Mouse (Mus musculus): ENCODE results near the gene Arfgef2.

Gene Arfgef2

DNA sequence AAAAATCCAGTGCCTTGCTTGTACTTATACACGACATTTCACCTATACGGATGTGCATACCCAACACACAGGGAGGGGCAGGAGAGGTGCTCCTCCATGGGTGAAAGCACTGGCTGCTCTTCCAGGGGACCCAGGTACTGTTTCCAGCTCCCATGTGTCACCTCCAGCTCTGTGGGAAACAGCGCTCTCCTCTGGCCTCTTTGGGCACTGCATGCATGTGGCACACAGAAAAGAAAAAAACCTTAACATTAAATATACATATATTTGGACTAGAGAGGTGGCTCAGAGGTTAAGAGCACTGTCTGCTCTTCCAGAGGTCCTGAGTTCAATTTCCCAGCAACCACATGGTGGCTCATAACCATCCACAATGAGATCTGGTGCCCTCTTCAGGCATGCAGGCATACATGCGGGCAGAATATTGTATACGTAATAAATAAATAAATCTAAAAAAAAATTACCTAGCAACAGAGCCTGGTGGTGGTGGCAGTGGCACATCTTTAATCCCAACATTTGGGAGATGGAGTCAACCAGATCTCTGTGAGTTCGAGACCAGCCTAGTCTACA is 98.4 kb downstream of the Arfgef2 start:
- no peak for DNase-seq (ENCODE audit: extremely low read depth, low read depth)

DNA sequence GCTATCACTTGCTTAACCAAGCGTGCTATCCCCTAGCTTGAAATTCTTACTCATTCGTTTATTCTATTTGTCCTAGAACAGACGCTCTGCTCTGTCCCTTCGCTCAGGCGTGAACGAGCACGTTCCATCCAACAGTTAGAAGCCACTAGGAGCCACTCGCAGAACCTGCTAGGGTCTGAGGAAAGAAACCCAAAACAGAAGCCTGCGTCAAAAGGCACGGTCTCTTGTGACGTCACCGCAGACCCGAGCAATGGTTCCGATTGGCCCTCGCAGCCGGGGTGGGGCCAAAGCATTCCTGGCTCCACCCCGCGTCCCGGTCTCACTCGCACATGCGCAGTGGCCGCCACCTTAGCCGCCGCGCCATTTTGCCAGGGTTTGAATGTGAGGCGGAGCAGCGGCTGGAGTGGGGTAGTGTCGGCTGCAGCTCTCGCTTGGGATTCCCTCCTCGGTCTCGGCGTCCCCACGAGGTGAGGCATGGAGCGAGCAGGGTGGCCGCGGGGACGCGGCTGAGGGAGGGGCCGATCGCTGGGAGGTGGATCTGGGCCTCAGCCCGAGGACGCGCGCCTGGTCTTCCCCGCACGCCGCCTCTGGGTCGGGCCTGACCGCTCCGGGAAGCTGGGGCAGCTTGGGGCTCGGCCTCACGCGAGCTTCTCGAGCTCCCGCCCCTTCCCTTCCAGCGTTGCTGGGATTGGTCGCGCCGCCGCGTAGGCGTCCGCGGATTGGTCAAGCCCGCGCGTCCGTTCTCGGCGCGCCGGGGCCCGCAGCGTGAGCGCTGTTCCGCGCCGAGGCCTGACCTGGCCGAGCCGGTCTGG is 100.5 kb downstream of the Arfgef2 start, which contains the start of gene Cse1l:
Cse1l (plus strand) TSS at position 330 of the 812 bp plus-strand sequence.
- DNase-seq (ENCODE audit: extremely low read depth, low read depth): peak; percentile 83

DNA sequence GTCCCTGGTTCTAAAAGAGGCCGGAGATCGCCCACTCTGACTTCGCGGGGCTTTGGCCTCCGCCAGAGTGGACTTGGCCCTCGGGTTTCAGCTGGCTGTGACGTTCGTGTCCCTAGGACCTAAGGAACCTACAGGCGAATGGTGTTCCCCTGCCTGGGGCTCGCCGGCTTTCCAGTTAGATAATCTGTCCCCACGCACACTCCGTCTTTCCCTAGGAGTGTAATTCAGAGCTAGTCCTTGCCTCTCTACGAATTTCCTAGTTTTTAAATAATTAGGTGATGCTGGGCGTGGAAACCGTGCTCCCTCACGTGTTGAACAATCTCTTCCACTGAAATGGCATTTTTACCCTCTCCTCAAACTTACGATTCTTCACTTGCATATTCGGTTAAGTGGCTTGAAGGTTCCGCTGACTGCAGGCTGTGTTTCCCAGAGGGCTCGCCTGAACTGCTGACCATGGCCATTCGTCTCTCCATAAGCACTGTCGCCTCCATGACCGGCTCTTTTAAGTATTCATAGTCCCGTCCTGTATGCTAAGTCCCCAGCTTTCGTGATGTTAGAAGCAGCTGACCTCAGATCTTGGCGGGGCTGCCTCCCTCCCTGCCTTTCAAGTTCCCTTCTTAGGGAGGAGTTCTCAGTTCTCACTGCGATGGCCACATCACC is 101.3 kb downstream of the Arfgef2 start:
- peak; percentile 39 for DNase-seq (ENCODE audit: extremely low read depth, low read depth)

DNA sequence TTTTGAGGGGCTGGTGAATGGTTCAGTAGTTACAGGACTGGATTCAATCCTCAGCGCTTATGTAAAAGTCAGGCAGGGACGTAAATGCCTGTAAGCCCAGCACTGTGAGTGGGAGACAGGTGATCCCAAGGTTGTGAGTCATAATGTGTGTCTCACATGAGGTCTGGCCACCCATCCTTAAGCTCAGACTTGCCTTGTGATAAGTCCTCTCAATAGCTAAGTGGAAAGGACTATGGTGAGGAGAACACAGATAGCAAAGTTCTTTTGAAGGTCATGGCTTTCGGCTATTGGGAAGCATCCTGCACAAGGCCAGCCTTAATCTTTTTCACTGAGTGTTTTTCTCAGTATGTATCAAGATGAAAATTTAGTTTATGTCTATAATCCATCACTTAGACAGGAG is 104.3 kb downstream of the Arfgef2 start:
- no peak for DNase-seq (ENCODE audit: extremely low read depth, low read depth)

DNA sequence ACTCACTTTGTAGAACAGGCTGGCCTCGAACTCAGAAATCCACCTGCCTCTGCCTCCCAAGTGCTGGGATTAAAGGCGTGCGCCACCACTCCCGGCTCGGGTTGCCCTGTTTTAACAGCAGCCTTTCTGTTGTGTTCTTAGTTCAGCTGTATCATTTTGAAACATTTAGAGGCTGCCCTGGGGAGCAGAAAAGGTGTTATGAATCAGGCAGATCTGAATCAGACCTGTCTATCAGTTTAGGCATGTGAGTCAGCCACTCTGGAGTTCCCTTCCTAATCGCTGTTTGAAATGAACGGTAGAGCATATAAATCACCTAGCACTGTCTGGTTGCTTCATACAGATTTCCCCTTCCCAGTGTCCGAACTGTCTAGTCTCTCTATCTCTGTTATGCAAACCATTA is 105.1 kb downstream of the Arfgef2 start:
- DNase-seq (ENCODE audit: extremely low read depth, low read depth): no peak

DNA sequence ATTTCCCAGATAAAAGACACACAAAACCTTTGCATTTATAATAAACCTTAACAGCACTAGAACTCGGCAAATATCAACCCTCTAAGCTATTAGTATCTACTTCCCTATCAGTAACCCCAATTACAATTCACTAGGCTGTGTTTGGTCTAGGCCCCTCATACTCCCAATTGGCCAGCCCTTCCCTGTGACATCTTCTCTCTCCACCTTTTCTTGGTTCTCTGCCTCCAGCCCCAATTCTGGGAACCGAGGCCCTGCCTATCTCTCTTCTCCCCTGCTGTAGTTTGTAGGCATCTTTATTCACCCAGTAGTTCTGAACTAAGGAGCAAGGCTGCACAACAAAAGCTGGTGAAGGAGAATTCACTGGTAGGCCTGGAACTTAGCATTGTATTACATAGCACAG is 118.6 kb downstream of the Arfgef2 start:
- no peak for DNase-seq (ENCODE audit: extremely low read depth, low read depth)

- no peak for DNase-seq (ENCODE audit: extremely low read depth, low read depth)
These were observed 128.6 kb downstream of the Arfgef2 start for GRCm38 (mm10) chr2:166933943-166934342.

- no peak for DNase-seq (ENCODE audit: extremely low read depth, low read depth)
These were observed 129.0 kb downstream of the Arfgef2 start for GRCm38 (mm10) chr2:166934416-166934815.

GRCm38 (mm10) chr2:166935582-166935981 is 130.2 kb downstream of the Arfgef2 start:
- DNase-seq (ENCODE audit: extremely low read depth, low read depth): no peak

DNA sequence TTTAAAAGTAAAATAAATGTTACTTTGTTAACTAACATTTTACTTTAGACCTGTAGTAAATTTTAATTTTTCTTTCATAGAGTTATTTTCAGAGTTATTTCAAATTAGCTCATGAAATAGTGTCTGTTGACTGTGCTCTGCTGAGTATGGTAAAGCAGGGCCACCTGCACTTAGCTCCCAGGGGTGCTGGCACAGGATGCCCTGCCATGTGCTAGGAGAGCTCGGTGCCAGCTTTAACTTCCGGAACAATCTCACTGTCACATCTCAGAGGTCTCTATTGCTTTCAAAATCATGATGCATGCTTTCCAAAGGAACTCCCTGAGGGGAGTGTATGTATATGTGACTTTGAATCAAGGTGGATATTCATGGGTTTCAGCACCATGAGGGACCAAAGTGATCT is 130.8 kb downstream of the Arfgef2 start:
- no peak for DNase-seq (ENCODE audit: extremely low read depth, low read depth)

GRCm38 (mm10) chr2:166943146-166943545 is 137.8 kb downstream of the Arfgef2 start:
- no peak for DNase-seq (ENCODE audit: extremely low read depth, low read depth)

- no peak for DNase-seq (ENCODE audit: extremely low read depth, low read depth)
These were observed 139.0 kb downstream of the Arfgef2 start for GRCm38 (mm10) chr2:166944346-166944745.

- peak; percentile 18 for DNase-seq (ENCODE audit: extremely low read depth, low read depth)
These were observed 140.1 kb downstream of the Arfgef2 start for GRCm38 (mm10) chr2:166945456-166945855.

All from MEL-GATA-1-ER (cell line).